Mouse (Mus musculus) E14TG2a.4 (cell line): ENCODE data around the gene Fastkd2.

Experiments used
- CTCF ChIP-seq: conservative IDR thresholded peaks from 2 replicates; pipeline ENCODE4 v1.5.1; 2014; ENCODE audit warnings: low read length
- NANOG ChIP-seq: IDR thresholded peaks from 2 replicates; pipeline ENCODE4 v1.6.1; 2014; ENCODE audit warnings: borderline replicate concordance, low read length, mixed read lengths
- POU5F1 ChIP-seq: IDR thresholded peaks from 2 replicates; pipeline ENCODE4 v1.6.1; 2014; ENCODE audit warnings: low read length, borderline replicate concordance

GRCm38 (mm10) chr1:63776902-63777630 lies 46.7 kb downstream of the Fastkd2 start:
- TF ChIP-seq CTCF (no peak), POU5F1 (no peak), NANOG (no peak)
